Mouse (Mus musculus) hindbrain, embryonic 16.5 days (tissue): ENCODE data around the gene Rap1gds1. TPM values are rescaled to one million over a fixed set of nuclear protein-coding genes. Genes with fewer than 3 reads are reported as not detected.

Experiments
- ATAC-seq: fragments of 200-750 bp; cut with Nextera tagmentation; 2 replicates; pipeline ENCODE4 v1.8.0; 2017; ENCODE audit warnings: moderate TSS enrichment, moderate library complexity
- H3K27ac ChIP-seq: fragments of 300-500 bp; sonication (generic); 2 replicates; pipeline ENCODE4 v1.5.1; 2014; ENCODE audit warnings: low read depth, mild to moderate bottlenecking, control low read depth, low read length, moderate library complexity
- H3K27me3 ChIP-seq: fragments of 300-500 bp; sonication (generic); replicated peaks from 2 replicates; pipeline ENCODE4 v1.6.1; 2014; ENCODE audit warnings: low read length; ENCODE audit not compliant: control insufficient read depth, insufficient read depth
- H3K36me3 ChIP-seq: fragments of 300-500 bp; sonication (generic); 2 replicates; pipeline ENCODE4 v1.6.1; 2014; ENCODE audit warnings: mild to moderate bottlenecking, low read length, moderate library complexity, mixed read lengths; ENCODE audit not compliant: control insufficient read depth, insufficient read depth
- H3K4me1 ChIP-seq: fragments of 300-500 bp; sonication (generic); 2 replicates; pipeline ENCODE4 v1.6.1; 2014; ENCODE audit warnings: low read depth, low read length; ENCODE audit not compliant: control insufficient read depth, insufficient read depth
- H3K4me2 ChIP-seq: fragments of 300-500 bp; sonication (generic); 2 replicates; pipeline ENCODE4 v1.6.1; 2014; ENCODE audit warnings: mild to moderate bottlenecking, low read length, control low read depth, moderate library complexity
- H3K4me3 ChIP-seq: fragments of 300-500 bp; sonication (generic); 2 replicates; pipeline ENCODE4 v1.5.1; 2014; ENCODE audit warnings: mild to moderate bottlenecking, low read length, control low read depth, moderate library complexity
- H3K9ac ChIP-seq: fragments of 300-500 bp; sonication (generic); 2 replicates; pipeline ENCODE4 v1.6.1; 2014; ENCODE audit warnings: low read depth, mild to moderate bottlenecking, control low read depth, low read length, moderate library complexity
- H3K9me3 ChIP-seq: fragments of 300-500 bp; sonication (generic); 2 replicates; pipeline ENCODE4 v1.6.1; 2014; ENCODE audit warnings: mild to moderate bottlenecking, low read length, moderate library complexity; ENCODE audit not compliant: control insufficient read depth
- WGBS: fragments of 180-500 bp; shearing (Covaris S2); extraction: QIAGEN DNeasy Blood & Tissue Kit; methylation state at CpG from one replicate; pipeline ENCODE4 v1.1.7; 2014; 5-methylcytosine and 5-hydroxymethylcytosine counted together
- polyA plus RNA-seq: library from polyadenylated mRNA; unstranded; fragments of >200 nt; fragmentation: Nextera tagmentation; extraction: Ambion mirVana; gene quantifications from 2 replicates; pipeline ENCODE4 v1.2.1, GENCODE M21; 2015

Rap1gds1 gene
- polyA plus RNA-seq, 1 experiment from 2014 or later, result 102 TPM

DNA sequence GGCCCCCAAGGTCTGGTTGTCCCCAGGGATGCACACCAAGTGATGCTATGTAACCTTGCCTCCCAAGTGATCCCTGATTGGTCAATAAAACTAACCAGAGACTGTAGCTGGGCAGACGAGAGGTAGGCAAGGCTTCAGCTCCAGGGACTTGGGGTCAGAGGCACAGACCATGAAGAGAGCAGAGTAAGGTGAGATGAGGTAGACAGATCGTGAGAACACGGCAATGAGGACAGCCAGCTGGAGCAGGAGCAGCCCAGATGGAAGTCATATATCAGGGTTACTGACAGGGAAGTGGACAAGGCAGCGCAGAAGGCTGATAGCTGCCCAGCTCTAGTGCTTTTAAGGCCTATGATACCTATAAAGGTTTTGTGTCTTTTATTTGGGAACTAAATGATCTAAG is 5.5 kb downstream of the Rap1gds1 start:
- no peak overlapping the region for H3K27ac ChIP-seq
- H3K36me3 ChIP-seq, result no peaks in the 10 kb centered on the region
- H3K27me3 ChIP-seq, result no peaks in the 10 kb centered on the region
- no peak overlapping the region for H3K4me2 ChIP-seq
- 79% methylated on average over 4 of the region's 4 CpGs for WGBS
- no peak for ATAC-seq
- H3K4me1 ChIP-seq, result peaks cover 2% of the 10 kb centered on the region; the same call in 1 of the 2 replicates
- H3K9ac ChIP-seq, result no peak overlapping the region
- no peaks in the 10 kb centered on the region for H3K9me3 ChIP-seq
- H3K4me3 ChIP-seq, result no peak overlapping the region

DNA sequence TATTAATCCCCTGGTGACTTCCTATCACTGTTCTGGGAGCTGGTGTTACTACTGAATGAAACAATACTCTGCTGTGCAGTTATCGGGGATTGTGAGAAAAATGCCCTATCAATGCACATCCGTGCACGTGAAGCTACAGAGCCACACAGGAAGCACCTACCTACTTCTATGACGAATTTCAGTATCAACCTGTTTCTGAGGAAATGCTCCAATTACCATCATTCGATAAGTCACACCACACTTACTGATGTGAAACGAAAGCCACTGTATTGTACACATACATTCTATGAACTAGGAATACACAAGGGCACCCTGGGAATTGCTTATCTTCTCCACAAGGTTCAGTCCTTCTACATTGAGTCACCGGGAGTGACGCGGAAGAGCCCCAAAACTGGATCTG is 10.9 kb downstream of the Rap1gds1 start:
- Histone ChIP-seq H3K36me3 (no peaks in the 10 kb centered on the region), H3K9me3 (no peaks in the 10 kb centered on the region), H3K9ac (no peak overlapping the region), H3K4me3 (no peak overlapping the region), H3K27me3 (no peaks in the 10 kb centered on the region), H3K27ac (no peak overlapping the region), H3K4me1 (no peaks in the 10 kb centered on the region), H3K4me2 (no peak overlapping the region)
- WGBS, result 94% methylated on average over 9 of the region's 9 CpGs
- ATAC-seq, result no peak

GRCm38 (mm10) chr3:139062088-139062487 is 12.9 kb downstream of the Rap1gds1 start:
- H3K36me3 ChIP-seq, result no peaks in the 10 kb centered on the region
- H3K9me3 ChIP-seq, result no peaks in the 10 kb centered on the region
- no peak overlapping the region for H3K4me3 ChIP-seq
- WGBS, result 97% methylated on average over 3 of the region's 3 CpGs
- no peak overlapping the region for H3K9ac ChIP-seq
- no peak overlapping the region for H3K4me2 ChIP-seq
- H3K27me3 ChIP-seq, result no peaks in the 10 kb centered on the region
- ATAC-seq, result no peak
- H3K4me1 ChIP-seq, result no peaks in the 10 kb centered on the region
- no peak overlapping the region for H3K27ac ChIP-seq

- H3K27me3 ChIP-seq, result no peaks in the 10 kb centered on the region
- H3K4me1 ChIP-seq, result no peaks in the 10 kb centered on the region
- no peak overlapping the region for H3K4me3 ChIP-seq
- H3K4me2 ChIP-seq, result no peak overlapping the region
- H3K9me3 ChIP-seq, result no peaks in the 10 kb centered on the region
- 85% methylated on average over 12 of the region's 12 CpGs for WGBS
- H3K27ac ChIP-seq, result no peak overlapping the region
- ATAC-seq, result no peak
- no peaks in the 10 kb centered on the region for H3K36me3 ChIP-seq
- H3K9ac ChIP-seq, result no peak overlapping the region
Observed at GRCm38 (mm10) chr3:139048701-139049622, 26.0 kb downstream of the Rap1gds1 start.

GRCm38 (mm10) chr3:139042433-139042854 is 32.6 kb downstream of the Rap1gds1 start:
- Histone ChIP-seq H3K27me3 (no peaks in the 10 kb centered on the region), H3K4me2 (no peak overlapping the region), H3K36me3 (no peaks in the 10 kb centered on the region), H3K9ac (no peak overlapping the region), H3K9me3 (0 out of 2 replicates have a peak, but pooled peaks cover 2% of the 10 kb centered on the region), H3K4me1 (no peaks in the 10 kb centered on the region), H3K4me3 (no peak overlapping the region), H3K27ac (no peak overlapping the region)
- no peak for ATAC-seq
- 80% methylated on average over 3 of the region's 3 CpGs for WGBS

- Histone ChIP-seq H3K36me3 (no peaks in the 10 kb centered on the region), H3K27me3 (no peaks in the 10 kb centered on the region), H3K4me1 (no peaks in the 10 kb centered on the region), H3K9ac (no peak overlapping the region), H3K27ac (no peak overlapping the region), H3K4me3 (no peak overlapping the region), H3K4me2 (no peak overlapping the region), H3K9me3 (0 out of 2 replicates have a peak, but pooled peaks cover 2% of the 10 kb centered on the region)
- no peak for ATAC-seq
- 83% methylated on average over 4 of the region's 4 CpGs for WGBS
Observed at GRCm38 (mm10) chr3:139041921-139042320, 33.1 kb downstream of the Rap1gds1 start.

GRCm38 (mm10) chr3:139037030-139037429 is 38.0 kb downstream of the Rap1gds1 start:
- no peaks in the 10 kb centered on the region for H3K36me3 ChIP-seq
- H3K27ac ChIP-seq, result no peak overlapping the region
- no peak for ATAC-seq
- H3K9ac ChIP-seq, result no peak overlapping the region
- H3K4me2 ChIP-seq, result no peak overlapping the region
- WGBS, result 94% methylated on average over 4 of the region's 4 CpGs
- no peaks in the 10 kb centered on the region for H3K27me3 ChIP-seq
- no peak overlapping the region for H3K4me3 ChIP-seq
- H3K4me1 ChIP-seq, result no peaks in the 10 kb centered on the region
- peaks cover 5% of the 10 kb centered on the region; the same call in 1 of the 2 replicates for H3K9me3 ChIP-seq

DNA sequence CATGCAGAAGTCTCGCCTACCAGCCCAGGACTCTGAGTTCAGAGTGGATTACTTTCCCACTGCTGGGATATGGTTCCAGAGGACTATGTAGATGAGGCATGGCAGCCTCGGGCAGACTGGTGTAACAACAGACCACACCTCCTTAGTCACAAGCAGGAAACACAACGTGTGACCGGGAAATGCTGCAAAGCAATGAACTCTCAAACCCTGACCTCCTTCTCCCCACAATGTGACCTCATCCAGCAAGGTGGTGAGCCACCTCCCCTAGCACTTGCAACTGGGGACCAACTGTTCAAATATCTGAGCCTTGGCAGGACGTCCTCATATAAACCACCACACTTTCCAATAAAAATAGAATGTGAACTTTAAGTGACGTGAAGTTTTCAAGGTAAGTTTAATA is 41.8 kb downstream of the Rap1gds1 start:
- no peak overlapping the region for H3K9ac ChIP-seq
- no peaks in the 10 kb centered on the region for H3K4me1 ChIP-seq
- H3K36me3 ChIP-seq, result no peaks in the 10 kb centered on the region
- no peak overlapping the region for H3K27ac ChIP-seq
- H3K4me2 ChIP-seq, result no peak overlapping the region
- H3K27me3 ChIP-seq, result no peaks in the 10 kb centered on the region
- WGBS, result 90% methylated on average over 6 of the region's 6 CpGs
- peaks cover 2% of the 10 kb centered on the region; the same call in 1 of the 2 replicates for H3K9me3 ChIP-seq
- ATAC-seq, result no peak
- H3K4me3 ChIP-seq, result no peak overlapping the region

GRCm38 (mm10) chr3:139030644-139031227 is 44.3 kb downstream of the Rap1gds1 start:
- Histone ChIP-seq H3K4me1 (no peaks in the 10 kb centered on the region), H3K9me3 (peaks cover 2% of the 10 kb centered on the region; the same call in 1 of the 2 replicates), H3K36me3 (no peaks in the 10 kb centered on the region), H3K27me3 (no peaks in the 10 kb centered on the region), H3K4me3 (no peak overlapping the region), H3K4me2 (no peak overlapping the region), H3K9ac (no peak overlapping the region), H3K27ac (no peak overlapping the region)
- no peak for ATAC-seq
- 83% methylated on average over 4 of the region's 4 CpGs for WGBS
